Mouse (Mus musculus) adrenal gland, postnatal 4 days (tissue): ENCODE data around the gene Plcl1. TPM values are rescaled to one million over a fixed set of nuclear protein-coding genes. Genes with fewer than 3 reads are reported as not detected.

Experiments used
- DNase-seq, 2 experiments: peaks; one replicate each; pipeline ENCODE4 v3.0.0; 2021 to 2022; ENCODE audit warnings: low spot score in 2 of 2, mixed read lengths in 2 of 2
- long read RNA-seq, 2 experiments: library from polyadenylated mRNA; stranded (forward); transcript quantifications; one replicate each; pipeline ENCODE4 v2.0.0; 2021
- total RNA-seq, 2 experiments: library from RNA; stranded (reverse); gene quantifications; 2 replicates each; pipeline ENCODE4 v1.2.3; 2021

The Plcl1 gene
- 10 to 100 TPM in 1 of 2 experiments, 1 to 10 TPM in 1; 7.8 to 11.7 TPM for total RNA-seq
- long read RNA-seq, experiment 1, partial matches to known transcripts: 1 of 2 reads
- long read RNA-seq, experiment 1, other reads (novel, unspliced or antisense): 1 of 2 reads
- long read RNA-seq, experiment 2, partial matches to known transcripts: 2 of 3 reads
- long read RNA-seq, experiment 2, other reads (novel, unspliced or antisense): 1 of 3 reads

DNA sequence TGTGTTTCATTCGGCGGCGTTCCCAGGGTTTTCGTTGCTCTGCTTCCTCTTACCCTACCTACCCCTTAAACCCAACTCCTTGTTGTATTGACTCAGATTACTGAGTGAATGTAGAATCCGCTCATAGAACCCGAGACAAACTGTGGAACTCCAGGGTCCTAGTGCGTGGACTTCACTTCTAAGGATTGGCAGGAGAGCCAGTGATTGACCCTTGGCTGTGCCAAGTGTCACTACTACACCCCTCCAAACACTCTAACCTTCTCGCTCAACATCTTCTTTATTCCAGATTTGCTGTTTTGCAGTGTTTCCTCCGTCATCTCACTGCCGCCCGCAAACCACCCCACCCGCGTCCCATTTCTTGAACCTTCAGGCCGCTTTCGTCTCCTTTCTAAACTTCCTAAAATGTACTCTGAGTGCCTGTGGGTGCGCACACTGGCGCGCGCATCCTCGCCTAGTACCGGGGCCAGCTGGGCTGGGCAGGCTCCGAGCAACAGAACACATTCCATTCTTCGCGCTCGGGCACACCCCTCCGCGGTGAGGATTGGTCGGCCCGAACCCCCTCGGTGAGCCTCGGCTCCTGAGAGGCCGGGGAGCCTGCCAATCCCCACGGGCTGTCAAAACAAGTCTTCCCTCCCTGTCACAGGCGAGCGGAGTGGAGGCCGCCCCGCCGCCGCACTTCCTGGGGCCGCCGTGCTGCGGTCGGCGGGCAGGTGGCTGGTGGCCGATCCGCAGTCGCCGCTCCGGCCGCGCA is at the start of gene Plcl1:
TSS of gene Plcl1 (plus strand) at position 650 of the 751 bp plus-strand sequence.
- DNase-seq: peak; percentile 82 to 86

DNA sequence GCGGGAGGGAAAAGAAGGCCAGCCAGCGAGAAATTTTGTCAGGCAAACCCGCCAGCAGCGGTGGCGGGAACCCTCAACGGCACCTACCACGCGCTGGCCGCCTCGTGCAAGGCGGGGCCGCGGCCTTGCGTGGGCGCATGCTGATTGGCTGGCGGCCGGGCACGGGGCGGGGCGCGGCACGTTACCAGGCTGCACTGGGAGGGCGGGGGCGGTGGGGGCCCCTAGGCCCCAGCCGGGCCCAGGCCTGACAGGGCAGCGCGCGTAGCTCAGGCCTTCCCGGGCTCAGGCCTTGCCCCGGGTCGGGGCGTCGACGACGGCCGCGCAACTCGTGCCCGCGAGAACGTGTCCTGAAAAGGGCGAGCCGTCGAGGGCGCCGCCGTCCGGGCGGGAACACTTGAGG is 43.1 kb upstream of the Plcl1 start:
- DNase-seq: no peak

DNA sequence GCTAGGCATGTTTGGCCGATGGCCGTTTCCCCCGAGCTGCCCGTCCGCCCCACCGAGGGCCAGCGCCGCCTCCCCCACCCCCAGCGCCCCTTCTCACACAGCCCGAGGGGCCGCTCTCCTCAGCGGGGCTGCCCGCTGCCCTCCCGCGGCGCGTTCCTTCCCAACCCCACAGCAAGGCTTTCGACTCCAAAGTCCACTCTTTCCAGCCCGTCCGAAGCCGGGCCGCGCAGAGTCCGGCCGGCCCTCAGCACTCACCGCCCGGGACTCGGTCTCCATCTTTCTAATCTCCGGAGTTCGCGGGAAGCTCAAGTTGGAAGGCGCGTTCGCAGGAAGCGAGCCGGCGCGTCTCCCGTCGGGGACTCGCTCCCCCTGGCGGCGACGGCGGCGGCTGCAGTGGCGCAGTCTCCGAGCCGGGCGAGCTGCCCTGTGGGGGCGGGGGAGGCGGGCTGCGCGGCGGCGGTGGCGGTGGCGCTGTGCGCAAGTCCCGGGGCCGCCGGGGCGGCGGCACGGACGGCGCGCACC is 42.6 kb upstream of the Plcl1 start, which contains the start of gene Boll:
TSS of gene Boll (minus strand) at position 426 of the 522 bp plus-strand sequence.
- peak; percentile 42 to 62 for DNase-seq

DNA sequence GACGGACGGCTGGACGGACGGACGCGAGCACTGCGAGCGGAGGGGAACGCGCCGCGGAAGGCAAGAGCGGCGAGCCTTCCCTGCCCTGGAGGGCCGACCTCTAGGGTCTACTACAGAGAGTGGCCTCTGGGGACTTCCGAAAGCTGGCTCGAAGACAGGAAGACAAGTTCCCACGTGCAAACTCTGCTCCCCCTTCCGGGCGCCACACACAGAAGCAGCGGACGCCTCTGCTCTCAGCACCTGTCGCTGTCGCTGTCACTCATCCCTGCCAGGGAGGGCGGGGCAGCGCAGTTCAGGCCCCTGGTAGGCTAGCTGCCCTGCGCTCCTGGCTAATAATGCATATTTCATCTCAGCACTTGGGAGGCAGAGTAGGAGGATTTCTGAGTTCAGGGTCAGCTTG is 42.1 kb upstream of the Plcl1 start:
- peak in 1 of 2 experiments; percentile 11 for DNase-seq

DNA sequence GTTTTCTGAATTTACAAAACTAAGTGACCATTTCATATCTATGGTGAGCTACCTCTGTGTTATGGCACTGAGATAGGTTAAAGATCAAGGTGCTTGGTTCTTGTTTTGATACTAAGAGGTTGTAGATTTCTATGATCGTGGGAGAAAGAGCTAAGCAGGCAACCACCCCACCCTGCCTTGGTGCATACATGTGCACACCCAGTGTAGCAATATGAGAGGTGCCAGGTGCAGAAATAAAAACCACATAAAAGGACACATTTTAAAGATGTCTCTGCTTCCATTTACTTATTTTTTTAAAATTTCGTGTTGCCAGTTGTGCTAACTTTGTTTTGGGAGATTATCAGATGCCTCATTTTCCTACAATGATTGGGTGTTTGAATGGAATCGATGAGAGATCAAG is 33.1 kb upstream of the Plcl1 start:
- no peak for DNase-seq

DNA sequence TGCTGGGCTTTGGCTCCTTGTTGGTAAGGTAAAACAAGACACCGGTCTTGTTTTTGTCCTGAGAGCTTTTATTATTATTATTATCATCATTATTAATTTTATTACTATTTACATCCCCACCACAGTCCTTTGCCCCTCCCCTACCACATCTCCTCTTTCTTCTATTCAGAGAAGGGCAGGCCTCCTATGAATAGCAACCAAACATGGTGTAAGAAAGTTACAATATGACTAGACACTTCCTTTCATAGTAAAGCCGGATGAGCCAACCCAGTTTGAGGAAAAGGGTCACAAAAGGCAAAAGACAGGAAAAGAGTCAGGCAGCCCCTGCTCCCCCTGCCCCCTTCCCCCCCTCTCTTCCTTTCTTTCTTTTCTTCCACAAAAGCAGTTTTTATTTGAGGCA is 25.2 kb upstream of the Plcl1 start:
- no peak for DNase-seq

DNA sequence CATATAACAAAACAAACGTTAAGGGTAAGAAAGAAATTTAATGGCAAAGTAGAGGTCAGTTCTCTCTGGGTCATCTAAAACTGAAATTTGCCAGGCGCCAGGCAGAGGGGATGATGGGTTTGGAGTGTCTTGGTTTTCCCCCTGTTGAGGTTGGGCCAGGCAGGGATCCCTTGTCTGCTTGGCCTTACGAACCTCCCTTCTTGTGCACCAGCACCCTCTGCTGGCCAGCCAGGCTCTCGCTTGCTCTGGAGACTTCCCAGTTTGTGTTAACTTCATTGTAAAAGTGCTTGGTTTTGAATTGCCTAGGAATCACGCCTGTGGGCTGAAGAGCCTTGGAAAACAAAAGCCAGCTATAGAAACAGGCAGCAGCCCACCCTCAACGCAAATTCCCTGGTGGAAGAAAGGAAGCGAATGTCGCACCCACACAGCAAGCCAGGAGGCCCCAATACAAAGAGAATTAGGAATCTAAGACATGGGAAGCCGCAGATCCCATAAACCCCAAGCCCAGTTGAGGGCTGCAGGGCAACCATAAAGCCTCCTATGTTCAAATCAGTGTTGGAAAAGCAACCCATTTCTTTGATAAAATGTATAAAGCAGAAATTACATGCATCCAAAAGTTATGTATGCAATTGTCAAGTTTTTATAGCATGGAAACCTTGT is 22.5 kb upstream of the Plcl1 start:
- DNase-seq: peak; percentile 51 to 64

DNA sequence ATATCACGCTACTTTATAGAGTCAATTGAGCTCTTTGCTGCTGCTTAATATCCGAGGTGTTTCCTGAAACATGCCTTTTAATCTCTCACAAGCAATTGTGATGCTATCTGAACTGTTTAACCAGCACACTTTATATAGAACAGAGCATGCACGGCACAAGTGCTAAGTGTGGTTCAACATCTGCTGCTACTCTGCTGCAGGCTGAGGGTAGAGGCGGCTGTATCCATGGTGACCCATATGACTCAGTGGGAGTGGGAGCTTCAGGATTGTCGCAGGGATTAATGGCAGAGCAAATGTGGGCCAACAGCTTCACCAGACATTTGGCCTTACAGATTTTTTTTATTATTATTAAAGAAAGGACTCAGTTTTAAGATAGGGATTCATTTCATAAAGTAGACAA is 5.8 kb upstream of the Plcl1 start:
- DNase-seq: no peak

DNA sequence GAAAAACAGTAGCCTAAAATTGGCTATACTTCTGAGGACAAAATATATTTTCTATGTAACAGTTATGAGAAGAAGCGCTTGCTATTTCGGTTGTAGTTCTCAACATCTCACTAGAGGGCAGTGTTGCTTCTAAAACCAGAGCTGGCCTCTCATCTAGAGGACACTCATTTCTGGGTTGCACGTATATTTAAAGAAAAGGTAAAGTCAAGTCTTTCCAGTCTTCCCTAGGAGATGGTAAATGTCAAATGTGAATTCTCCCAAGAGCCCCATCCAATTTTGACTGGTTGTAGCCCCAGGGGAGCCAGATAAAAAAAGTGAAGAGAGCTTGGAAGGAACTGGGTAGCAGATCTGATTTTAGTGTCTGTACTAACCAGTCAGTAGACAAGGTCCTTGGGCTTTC is 1.3 kb upstream of the Plcl1 start:
- DNase-seq: no peak

DNA sequence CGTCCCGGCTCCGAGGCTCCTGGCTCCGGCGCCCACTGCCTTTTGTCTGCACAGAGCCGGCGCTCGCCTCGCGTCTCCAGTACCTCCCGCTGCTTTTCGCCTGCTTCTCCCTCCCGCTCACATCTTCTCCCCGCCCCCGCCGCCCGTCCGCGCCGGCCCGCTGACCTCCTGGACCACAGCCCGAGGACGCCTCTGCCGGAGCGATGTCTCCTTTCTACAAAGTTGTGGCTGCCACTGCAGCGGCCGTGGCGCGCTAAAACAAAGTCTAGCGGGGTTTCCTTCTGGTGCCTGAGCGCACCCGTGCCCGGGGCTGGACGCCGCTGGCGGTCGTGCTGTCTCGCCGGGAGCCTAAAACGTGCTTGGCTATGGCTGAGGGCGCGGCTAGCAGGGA is 297 bp downstream of the Plcl1 start:
- DNase-seq: peak; percentile 28 to 38

DNA sequence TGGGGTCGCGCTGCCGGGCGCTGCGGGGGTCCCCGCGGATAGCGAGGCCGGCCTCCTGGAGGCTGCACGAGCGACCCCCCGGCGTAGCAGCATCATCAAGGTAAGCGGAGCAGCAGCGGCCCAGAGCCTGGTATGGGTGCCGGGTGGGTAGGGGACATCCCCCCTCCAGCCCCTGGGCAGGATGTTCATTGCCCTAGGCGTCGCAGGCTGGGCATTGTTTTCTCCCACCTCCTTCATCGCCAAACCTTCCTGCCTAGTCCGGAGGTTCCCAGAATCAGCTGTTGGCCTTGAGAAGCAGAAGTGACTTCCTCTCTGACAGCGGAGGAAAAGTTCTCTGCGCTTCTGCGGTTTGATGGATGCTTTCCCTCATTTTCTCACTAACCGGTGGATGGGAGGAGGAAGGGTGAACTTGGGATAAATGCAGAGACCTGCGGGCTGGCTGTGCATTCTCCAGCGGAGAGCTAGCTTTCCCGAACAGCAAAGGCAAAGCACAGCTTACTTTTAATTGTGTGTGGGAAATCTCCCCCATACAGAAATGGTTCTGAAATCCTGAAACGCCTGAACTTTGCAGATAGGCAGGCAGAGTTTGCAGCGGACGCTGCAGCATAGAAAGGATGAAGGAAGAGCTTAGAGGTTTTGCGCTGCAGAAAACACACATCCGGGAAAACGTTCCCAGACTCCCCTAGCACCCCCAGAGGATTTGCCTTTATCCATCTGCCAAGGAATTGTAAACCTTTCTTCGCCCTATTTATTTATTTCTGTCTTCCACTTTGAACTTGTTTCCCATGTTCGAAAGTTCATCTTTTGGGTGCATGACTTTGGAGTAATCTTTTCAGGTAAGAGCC is 1.0 kb downstream of the Plcl1 start:
- DNase-seq: no peak

DNA sequence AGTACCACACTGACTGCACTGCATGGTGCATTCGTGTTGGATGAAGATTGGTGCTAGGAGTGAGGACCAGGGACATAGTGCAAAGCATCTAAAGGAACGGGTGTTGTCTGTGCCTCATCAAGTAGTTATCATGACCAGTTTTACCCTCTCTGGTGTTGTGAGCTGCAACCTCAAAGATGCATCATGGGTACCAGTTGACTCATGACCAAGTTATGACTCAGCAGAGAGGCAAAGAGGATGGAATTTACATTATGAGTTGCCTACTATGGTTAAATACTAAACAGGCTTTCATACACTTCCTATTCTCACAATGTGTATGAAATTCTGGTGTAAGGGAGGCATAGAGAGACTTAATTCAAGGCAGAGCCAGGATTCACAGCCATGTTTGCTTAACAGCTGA is 4.9 kb downstream of the Plcl1 start:
- DNase-seq: no peak

DNA sequence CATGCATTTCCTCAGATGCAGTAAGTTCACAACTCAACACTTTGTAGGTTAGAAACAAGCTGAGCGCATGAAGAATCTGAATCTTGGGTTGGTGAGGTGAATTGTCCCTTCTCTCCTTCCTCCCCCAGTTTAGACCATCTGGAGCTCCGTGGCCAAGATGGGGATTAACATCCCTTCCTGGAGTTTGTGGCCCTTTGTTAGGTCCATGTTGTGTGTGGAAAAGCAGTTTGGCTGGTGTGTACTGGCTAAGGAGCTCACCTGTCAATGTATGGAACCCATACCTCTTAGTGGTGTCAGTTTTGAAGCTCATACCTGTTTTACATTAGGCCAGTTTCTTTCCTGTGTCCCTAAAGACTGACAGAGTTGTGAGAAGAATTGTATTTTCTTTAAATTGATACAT is 5.4 kb downstream of the Plcl1 start:
- no peak for DNase-seq

DNA sequence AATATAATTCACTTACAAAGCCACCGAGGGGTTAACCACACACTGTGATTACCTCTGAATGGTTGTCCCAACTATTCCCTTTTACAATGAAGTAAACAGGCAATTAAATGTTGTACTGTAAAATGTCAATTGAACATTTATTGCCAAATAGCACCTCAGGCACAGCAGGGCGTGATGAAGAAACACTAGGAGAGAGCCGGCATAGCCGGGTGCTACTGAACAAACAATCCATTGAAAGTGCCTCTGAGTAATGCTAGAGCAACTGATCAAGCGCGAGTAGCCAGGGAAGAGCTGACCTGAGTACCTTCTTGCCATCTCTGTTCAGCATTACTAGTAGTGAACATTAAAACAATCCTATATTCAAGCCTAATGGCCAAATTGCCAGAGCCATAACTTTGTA is 6.8 kb downstream of the Plcl1 start:
- DNase-seq: no peak

DNA sequence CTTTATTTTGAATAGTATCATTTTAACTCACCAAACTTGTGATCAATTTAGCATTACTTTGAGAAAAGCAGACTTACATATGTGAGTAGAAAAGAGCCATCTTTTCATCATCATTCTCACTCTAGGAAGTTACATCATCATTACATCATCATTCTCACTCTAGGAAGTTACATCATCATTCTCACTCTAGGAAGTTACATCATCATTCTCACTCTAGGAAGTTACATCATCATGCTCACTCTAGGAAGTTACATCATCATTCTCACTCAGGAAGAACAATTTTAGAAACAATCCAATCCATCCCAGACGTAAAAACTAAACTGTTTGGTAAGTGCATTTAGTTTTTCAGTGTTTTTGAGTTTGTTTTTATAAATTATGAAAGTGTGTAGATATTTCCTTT is 7.8 kb downstream of the Plcl1 start:
- no peak for DNase-seq

DNA sequence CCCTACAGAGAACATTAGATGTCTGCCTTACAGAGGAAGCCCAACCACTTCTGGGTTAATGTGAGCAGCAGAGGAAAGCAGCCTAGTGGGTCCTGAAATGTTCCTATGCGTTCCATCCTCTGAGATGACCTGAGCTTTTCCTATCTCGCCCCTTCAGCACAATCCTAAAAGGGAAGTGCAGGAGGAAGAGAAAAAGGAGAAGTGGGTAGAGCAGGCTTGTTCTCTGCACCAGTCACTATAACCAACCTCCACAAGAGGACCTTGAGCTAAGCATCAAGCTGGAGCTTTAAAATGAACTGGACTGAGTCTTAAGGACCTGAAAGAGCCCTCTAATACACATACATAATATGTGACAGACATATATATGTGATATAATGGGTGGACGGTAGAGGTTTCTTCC is 13.2 kb downstream of the Plcl1 start:
- DNase-seq: no peak

DNA sequence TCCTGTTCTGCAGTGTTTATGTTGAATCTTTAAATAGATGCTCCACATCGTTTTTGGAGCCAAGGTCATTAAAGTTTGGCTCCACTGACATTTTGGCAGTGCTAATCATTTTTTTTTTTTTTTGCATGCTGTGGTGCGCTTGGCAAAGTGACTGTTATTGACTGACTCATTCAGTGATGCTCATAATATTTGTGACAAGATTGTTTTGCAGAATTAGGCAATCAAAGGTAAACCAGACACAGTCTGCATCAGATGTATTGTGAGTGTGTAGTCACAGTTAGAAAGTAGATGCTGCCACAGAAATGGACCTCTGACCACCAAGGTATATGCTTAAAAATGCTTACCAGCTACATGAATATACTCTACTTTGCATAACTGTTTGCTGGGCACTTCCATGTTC is 21.9 kb downstream of the Plcl1 start:
- no peak for DNase-seq

DNA sequence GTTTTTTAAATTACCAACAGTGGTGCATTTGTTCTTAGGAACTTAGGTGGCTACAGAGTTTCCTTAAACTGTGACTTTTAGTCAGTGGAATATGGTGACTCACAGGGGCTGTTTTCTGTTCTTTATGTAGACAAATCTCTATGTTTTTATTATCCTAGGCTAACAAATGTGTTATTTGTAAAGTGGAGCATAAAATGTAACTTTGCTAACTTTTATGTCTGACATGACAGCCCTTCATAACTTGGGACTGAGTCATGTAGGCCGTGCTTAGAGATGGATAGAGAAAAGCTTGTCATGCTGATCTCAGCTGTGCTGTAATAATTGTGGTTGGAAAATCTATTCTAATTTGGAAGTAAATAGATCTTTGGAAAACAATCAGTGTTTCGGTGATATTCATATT is 23.3 kb downstream of the Plcl1 start:
- no peak for DNase-seq

DNA sequence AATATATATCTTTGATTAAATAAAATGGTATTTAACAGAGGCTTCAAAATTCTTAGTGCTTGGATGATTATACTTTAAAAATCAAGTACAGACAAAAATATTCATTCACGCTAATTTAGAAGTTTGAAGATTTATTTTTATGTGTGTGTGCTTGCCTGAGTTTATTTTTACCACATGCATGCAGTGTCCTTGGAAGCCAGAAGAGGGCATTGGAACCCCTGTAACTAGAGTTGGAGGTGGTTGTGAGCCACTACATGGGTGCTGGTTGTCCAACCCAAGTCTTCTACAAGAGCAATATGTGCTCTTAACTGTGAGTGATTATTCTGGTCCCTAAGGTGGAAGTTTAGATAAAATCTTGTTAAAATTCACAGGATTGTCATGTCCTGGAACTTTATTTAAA is 24.0 kb downstream of the Plcl1 start:
- DNase-seq: no peak

DNA sequence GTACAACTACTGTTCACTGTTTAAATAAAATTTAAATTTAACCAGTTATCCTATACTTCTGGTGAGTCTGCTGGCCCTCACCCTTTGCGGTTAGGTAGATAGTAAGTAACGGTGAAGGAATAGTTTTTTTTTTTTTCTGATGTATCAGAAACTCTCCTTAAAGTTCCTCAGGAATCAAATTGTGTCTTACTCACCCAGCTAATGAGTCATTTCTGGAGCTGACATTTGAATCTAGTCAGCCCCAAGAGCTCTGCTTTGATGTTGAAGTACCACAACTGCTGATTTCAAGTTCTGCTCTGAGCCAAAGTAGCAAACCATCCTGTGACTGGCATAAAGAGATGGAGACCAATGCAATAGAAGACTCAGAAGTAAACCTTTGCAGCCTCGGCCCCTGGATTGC is 24.9 kb downstream of the Plcl1 start:
- DNase-seq: no peak

DNA sequence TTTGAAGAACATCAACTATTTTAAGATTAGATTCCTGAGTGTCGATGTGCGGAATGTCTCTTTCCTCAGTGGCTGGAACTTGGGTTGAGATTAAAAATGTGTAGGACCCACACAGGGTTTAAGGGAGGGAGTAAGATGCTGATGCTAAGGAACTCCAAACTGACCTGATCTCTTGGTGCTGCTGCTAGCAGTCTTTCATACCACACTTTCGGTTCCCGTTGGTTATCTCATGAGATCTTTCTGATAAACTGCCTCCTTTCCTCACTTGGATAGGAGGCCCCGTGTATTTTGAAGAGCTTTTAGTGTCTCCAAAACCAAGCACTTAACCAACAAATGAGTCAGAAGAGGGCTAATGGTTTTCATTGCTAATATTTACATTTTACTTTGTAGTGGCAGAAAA is 30.9 kb downstream of the Plcl1 start:
- no peak for DNase-seq
